Mouse (Mus musculus) cerebellum, adult (tissue): ENCODE data around the gene Nfkbie.

Experiments used
- ATAC-seq: cut with Nextera tagmentation; 2 replicates; pipeline ENCODE4 v1.9.2; 2017; ENCODE audit warnings: mild to moderate bottlenecking, moderate library complexity, mixed read lengths; ENCODE audit not compliant: insufficient number of reproducible peaks, low FRiP score, low TSS enrichment

The Nfkbie gene

GRCm38 (mm10) chr17:45578242-45578641, 22.7 kb downstream of the Nfkbie start:
- ATAC-seq: no peak

GRCm38 (mm10) chr17:45578843-45579242, 23.3 kb downstream of the Nfkbie start:
- no peak for ATAC-seq

- ATAC-seq: no peak
Measured at GRCm38 (mm10) chr17:45579554-45579953, 24.1 kb downstream of the Nfkbie start.

GRCm38 (mm10) chr17:45580958-45581477, 25.5 kb downstream of the Nfkbie start:
- no peak for ATAC-seq

GRCm38 (mm10) chr17:45581567-45581983, 26.1 kb downstream of the Nfkbie start:
- no peak for ATAC-seq

GRCm38 (mm10) chr17:45582188-45582587, 26.7 kb downstream of the Nfkbie start:
- no peak for ATAC-seq

- ATAC-seq: no peak
Measured at GRCm38 (mm10) chr17:45582715-45583355, 27.3 kb downstream of the Nfkbie start.

GRCm38 (mm10) chr17:45584096-45584896, 28.8 kb downstream of the Nfkbie start:
- 0 out of 2 replicates have a peak, but pooled peaks have one; percentile 13 for ATAC-seq

- 0 out of 2 replicates have a peak, but pooled peaks have one; percentile 43 for ATAC-seq
Measured at GRCm38 (mm10) chr17:45584939-45585678, 29.6 kb downstream of the Nfkbie start.

- ATAC-seq: no peak
Measured at GRCm38 (mm10) chr17:45585725-45586448, 30.4 kb downstream of the Nfkbie start.

- no peak for ATAC-seq
Measured at GRCm38 (mm10) chr17:45586449-45586837, 30.9 kb downstream of the Nfkbie start.

- ATAC-seq: no peak
Measured at GRCm38 (mm10) chr17:45588370-45588769, 32.9 kb downstream of the Nfkbie start.

- no peak for ATAC-seq
Measured at GRCm38 (mm10) chr17:45589236-45589635, 33.7 kb downstream of the Nfkbie start.

- ATAC-seq: no peak
Measured at GRCm38 (mm10) chr17:45589844-45590243, 34.3 kb downstream of the Nfkbie start.

- ATAC-seq: no peak
Measured at GRCm38 (mm10) chr17:45590410-45590809, 34.9 kb downstream of the Nfkbie start.

- ATAC-seq: no peak
Measured at GRCm38 (mm10) chr17:45591701-45592605, 36.5 kb downstream of the Nfkbie start.

GRCm38 (mm10) chr17:45592606-45593431, 37.3 kb downstream of the Nfkbie start:
- no peak for ATAC-seq

GRCm38 (mm10) chr17:45593479-45593878, 38.0 kb downstream of the Nfkbie start:
- ATAC-seq: no peak
